Mouse (Mus musculus) cerebellum, postnatal 36 days (tissue): ENCODE results near the gene Mroh8.
"Not testable (repeated sequence)": the region's sequence is repeated elsewhere in the genome, so short reads cannot be mapped to it uniquely, and the experiment has no call there.

Experiments
- DNase-seq, 2 experiments: peaks; one replicate each; pipeline ENCODE4 v3.0.0; 2021 to 2022; ENCODE audit warnings: mixed read lengths in 2 of 2

Mroh8 gene

DNA sequence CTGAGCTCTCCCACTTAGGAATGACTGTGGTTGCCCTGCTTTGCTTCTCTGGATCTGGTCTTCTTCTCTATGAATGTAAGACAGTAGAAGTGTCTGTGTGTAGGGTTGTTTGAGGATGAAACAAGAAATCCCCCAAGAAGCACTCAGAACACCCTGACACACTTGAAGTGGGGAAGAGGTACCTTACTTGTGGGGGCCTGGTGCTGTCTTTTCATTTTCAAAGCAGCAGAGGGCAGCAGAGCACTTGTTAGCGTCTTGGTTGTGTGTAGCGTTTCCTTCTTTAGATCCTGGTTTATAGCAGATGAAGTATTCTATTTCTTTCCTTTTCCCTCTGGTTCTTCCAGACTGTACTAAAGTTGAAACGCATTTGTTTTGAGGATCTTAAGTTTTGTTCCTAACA lies 8.2 kb upstream of the Mroh8 start:
- DNase-seq, result peak; percentile 36 to 41

DNA sequence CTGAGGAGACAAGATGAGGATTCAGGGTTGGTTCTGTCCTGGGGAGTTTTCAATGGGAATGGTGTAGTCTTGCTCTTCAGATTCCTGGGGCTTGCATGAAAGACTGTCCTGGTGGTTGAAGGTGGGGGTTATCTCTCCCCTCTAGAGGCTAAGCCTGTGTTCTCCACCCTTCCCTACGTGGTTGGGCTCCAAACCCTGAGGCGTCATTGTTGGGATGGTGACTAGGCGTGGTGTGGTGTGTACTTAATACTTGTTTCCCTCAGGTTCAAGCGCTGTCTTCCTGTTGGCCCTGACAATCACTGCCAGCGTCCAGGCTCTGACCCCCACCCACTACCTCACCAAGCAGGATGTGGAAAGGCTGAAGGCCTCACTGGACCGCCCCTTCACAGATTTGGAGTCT lies 4.0 kb upstream of the Mroh8 start:
- DNase-seq, result no peak

- peak; percentile 97 to 98 for DNase-seq
Observed at GRCm38 (mm10) chr2:157278717-157279415, 483 bp downstream of the Mroh8 start, which contains the start of gene Rpn2. Gene Rpn2, plus strand, starts transcription at chr2:157279017.

- no peak for DNase-seq
Observed at GRCm38 (mm10) chr2:157263832-157264231, 15.5 kb downstream of the Mroh8 start.

- no peak for DNase-seq
Observed at GRCm38 (mm10) chr2:157263101-157263500, 16.2 kb downstream of the Mroh8 start.

- DNase-seq, result no peak
Observed at GRCm38 (mm10) chr2:157262506-157262905, 16.8 kb downstream of the Mroh8 start.

GRCm38 (mm10) chr2:157261930-157262329 lies 17.4 kb downstream of the Mroh8 start:
- no peak for DNase-seq

DNA sequence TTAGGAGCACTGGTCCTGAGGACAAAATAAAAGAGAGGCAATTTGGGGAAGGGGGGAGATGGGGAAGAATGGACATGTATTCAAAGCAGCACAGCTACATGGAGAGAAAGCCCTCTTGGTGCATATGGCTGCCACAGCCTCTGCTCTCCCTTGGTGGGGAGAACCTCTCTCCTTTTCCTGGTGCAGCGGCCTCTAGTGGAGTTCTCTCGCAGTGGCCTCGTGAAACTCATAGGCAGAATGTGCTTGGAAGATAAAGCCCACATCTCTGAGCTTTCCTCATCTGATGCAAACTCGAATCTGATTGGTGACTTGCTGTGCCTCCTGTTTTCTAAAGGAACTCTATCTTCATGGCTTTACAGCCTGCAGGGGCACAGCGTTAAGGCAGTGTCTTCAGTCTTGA lies 19.6 kb downstream of the Mroh8 start:
- peak; percentile 38 to 51 for DNase-seq

DNA sequence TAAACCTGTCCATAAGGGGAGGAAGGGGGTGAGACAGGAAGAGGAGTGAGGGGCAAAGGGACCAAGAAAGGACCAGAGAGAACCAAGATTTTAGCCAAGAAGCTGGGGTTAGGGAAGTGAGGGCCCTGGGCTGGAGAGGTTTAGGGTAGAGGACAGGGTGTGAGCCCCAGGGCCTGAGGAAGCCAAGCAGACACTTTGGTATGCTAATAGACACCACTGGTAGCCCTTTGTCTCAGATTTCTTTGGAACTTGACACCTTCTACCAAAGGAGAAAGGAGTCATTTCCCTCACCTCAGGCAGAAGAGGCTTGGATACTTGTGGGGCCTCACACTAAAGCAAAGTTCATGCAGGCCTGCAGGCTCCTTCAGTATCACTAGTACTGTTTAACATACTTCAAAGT lies 31.2 kb downstream of the Mroh8 start:
- DNase-seq, result no peak

DNA sequence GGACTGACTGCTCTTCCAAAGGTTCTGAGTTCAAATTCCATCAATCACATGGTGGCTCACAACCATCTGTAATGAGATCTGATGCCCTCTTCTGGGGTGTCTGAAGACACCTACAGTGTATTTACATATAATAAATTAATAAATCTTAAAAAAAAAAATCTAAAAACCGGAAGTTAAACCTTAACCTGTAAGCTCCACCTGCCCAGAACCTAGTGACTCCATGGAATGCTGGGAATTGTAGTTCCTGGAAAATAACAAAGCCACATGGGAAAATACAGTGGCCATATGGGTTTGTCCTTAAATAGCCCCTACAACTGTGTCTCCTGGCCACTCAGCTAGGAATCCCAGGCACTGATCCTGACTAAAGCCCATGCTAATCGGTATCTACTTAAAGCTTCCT lies 33.7 kb downstream of the Mroh8 start:
- no peak for DNase-seq

DNA sequence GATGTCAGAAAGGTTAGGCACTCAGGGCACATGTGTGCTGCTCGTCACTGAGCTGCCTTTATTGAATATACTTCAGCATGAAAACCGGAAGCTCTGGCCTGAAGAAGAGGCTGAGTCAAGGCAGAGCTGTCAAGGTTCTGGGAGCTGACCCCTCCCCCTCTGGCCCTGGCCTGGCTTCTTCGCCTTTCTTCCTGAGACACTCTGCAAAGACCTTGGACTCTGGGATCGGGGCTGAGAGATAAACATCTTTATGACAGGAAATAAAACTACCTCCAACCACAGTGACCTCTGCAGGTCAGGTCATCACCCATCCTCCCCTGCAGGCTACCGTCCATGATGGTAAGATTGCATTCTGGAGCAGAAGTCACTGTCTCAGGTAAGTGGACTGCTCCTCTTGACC lies 34.3 kb downstream of the Mroh8 start:
- DNase-seq, result no peak

DNA sequence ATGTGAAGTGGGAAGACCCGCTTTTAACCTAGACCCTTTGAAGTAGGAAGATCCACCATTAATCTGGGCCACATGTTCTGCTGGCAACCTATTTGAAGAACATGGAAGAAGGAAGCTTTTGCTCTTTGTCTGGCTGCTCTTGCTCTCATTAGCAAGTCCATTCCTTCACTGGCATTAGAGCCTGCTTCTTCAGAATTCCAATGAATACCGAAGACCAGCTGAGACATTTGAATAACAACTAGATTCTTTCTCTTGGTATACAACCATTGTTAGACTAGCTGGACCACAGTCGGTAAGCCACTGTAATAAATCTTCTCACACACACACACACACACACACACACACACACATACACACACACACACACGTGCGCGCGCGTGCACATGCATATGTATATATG lies 43.4 kb downstream of the Mroh8 start:
- no peak for DNase-seq

- not testable (repeated sequence) for DNase-seq
Observed at GRCm38 (mm10) chr2:157221916-157222315, 57.4 kb downstream of the Mroh8 start.

DNA sequence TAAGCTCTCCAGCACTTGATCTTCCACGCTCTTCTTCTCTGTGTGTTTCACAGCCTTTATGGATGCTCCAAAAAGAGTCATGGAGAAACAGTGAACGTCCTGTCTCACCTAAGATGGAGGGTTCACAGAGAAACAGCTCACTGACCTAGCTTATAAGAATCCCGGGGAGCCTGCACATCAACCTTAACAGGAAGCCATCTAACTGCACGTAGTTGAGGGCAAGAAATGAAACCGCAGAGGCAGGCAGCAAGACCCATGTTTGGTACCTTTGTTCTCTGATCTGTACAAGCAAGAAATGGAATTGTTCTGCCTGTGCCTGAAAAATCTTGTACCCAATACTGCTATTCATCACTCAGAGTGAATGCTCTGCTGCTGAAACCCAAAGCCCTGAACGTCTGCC lies 59.2 kb downstream of the Mroh8 start:
- no peak for DNase-seq

DNA sequence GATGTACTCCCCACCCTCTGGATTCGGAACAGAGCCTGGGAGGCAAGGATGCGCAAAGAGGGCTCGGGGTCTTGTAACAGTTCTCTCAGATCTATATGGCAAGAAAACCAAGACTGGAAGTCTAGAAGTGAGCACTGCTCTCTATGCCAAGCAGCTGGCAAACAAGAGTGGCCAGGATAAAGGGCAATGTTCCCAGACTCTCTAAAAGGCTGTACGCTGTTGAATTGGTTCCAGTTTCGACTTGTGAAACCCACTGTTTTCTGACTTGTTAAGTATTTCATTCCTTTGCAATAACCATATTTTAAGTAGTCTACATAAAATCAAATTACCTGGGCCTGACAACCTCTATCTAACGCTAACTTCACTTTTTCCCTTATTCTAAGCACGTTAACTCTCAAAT lies 67.6 kb downstream of the Mroh8 start:
- DNase-seq, result no peak

GRCm38 (mm10) chr2:157204366-157205218 lies 74.8 kb downstream of the Mroh8 start, which contains the start of gene Rbl1:
Gene Rbl1, minus strand, starts transcription at chr2:157204534.
- peak; percentile 88 to 92 for DNase-seq

DNA sequence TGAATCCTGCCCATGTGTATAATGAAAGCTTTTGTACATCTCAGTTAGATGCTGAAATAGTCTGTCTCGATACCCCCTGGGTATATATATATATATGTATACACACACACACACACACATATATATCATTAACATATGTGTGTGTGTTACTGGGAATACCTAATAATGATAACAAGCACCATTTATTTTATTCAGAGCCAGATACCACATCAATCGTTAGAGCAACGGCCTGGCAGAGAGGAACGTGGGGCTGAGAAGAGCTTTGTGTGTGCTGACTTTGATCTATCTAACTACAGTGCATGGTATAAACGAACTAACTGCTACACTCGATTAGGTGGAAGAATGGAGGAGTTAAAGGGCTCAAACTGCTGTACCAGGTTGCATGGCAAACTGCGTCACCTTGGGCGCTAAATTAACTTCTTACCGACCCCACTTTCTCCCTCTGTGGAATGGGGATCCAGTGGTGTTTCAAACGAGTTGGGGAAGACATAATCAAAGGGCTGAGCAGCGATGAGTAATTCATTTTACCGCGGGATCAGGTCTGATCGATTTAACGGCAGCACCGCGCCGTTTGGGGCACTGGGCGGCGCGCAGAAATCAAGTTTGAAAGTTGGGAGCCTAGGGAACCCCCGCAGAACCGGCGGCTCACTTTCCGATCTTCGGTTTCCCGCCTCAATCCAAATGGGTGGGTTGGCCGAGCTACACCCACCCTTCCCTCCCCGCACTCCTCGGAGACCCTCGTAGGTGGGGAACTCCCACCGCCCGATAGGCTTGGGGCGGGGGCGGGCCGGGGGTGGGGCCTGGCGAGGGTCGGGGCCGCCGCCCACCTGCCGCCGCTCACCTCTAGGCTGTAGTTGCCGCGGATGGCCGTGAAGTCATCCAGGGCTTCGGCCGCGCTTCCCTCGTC lies 75.6 kb downstream of the Mroh8 start:
- DNase-seq, result peak in 1 of 2 experiments; percentile 14

- DNase-seq, result no peak
Observed at GRCm38 (mm10) chr2:157203026-157203425, 76.3 kb downstream of the Mroh8 start.

- DNase-seq, result no peak
Observed at GRCm38 (mm10) chr2:157202361-157202760, 77.0 kb downstream of the Mroh8 start.

DNA sequence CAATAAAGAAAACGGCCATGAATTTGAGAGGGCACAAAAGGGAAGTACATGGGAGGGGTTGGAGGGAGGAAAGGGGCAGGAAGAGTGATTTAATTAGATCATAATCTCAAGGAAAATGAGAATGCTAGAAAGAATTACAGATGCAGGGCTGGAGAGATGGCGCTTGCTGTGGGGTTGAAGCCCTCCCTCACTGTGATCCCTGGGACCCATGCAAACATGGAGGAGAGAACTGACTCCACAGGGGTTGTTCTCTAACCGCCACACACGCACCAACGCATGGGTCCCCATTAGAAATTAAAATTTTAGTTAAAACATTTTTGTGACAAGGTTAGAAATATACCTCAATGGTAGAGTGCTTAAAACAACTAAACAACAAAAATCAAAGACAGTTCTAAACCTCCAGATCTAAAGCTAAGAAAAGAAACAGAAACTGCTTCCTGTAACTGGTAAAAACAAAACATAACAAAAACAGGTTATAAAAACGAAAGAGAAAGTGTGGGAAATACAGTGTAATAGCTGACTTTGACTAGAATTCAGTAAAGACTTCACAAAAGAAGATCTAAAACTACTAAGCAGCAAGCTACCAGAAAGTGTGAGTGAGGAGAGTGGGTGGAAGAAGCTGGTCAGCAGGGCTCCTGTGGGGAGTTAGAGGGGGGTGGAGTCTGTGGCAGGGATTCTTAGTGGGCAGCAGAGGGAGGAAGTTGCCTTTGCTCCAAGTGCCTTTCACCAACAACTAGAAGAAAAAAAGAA lies 78.1 kb downstream of the Mroh8 start:
- no peak for DNase-seq

GRCm38 (mm10) chr2:157198405-157198804 lies 80.9 kb downstream of the Mroh8 start:
- not testable (repeated sequence) for DNase-seq

DNA sequence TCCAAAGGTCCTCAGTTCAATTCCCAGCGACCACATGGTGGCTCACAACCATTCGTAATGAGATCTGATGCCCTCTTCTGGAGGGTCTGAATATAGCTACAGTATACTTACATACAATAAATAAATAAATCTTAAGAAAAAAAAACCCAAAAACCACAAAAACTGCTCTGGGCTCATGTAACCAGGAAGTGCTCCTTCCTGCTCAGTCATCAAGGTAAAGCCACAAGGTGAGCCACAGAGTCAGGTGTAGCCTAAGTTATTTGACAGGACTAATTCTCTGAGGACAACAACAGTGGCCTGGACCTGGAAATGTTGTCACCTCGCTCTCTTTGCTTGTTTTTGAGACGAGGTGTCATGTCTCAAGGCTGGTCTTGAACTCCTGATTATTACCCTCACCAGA lies 88.7 kb downstream of the Mroh8 start:
- no peak for DNase-seq
